Mouse (Mus musculus) regulatory T cell (primary cell): Measurements from ENCODE around the gene Ism1.

Experiments
- in situ Hi-C: fragments of 300-600 bp; cut with MboI, MseI; formaldehyde crosslinking; loops from one replicate; pipeline ENCODE4 v1.15.1; 2025; ENCODE audit warnings: high pct_unique_total_duplicates

The Ism1 gene

GRCm38 (mm10) chr2:139677809-139678274 lies at the start of gene Ism1:
Gene Ism1, plus strand, starts transcription at chr2:139678178.
- in situ Hi-C loops, result no loop called here

- in situ Hi-C loops, result no loop called here
Observed at GRCm38 (mm10) chr2:139628731-139629130, 49.2 kb upstream of the Ism1 start.

DNA sequence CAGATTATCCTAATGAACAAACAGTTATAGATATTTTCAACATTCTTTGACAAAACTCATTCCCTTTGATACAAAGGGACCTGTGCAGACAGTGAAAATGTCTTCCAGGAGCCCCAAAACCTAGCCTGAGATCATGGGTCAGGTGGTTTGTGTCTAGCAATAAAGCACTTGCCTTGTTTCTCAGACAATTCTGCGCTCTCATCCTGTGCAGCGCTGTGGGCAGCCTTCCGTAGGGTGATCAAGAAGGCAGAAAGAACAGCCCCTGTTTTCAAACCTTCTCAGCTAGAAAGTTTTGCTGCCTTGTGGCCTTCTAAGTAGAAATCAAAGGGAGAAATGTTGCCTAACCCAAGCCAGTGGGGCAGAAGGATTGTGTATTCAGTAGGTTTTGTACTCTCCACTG lies 48.3 kb upstream of the Ism1 start:
- in situ Hi-C loops, result no loop called here

- in situ Hi-C loops, result no loop called here
Observed at GRCm38 (mm10) chr2:139634506-139634905, 43.5 kb upstream of the Ism1 start.

DNA sequence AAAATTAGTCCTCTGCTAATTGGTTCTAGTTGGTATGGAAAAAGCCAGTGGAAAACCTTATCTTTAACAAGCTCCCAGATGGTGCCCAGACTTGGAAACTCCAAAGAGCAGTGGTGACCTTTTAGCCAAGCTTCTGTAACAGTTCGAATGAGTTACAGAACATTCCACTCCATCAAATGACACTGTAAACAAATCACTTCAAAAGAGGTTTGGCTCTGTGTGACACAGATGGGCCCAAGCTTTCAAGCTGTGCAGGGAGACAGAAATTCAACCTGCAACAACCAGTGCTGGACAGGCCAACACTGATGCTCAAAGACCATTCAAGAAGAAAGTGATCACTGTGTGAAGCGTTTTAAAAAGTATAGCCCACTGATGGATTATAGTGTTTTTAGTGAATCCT lies 40.1 kb upstream of the Ism1 start:
- in situ Hi-C loops, result no loop called here

GRCm38 (mm10) chr2:139641757-139642385 lies 36.1 kb upstream of the Ism1 start:
- in situ Hi-C loops, result no loop called here

- in situ Hi-C loops, result no loop called here
Observed at GRCm38 (mm10) chr2:139649518-139649917, 28.5 kb upstream of the Ism1 start.

DNA sequence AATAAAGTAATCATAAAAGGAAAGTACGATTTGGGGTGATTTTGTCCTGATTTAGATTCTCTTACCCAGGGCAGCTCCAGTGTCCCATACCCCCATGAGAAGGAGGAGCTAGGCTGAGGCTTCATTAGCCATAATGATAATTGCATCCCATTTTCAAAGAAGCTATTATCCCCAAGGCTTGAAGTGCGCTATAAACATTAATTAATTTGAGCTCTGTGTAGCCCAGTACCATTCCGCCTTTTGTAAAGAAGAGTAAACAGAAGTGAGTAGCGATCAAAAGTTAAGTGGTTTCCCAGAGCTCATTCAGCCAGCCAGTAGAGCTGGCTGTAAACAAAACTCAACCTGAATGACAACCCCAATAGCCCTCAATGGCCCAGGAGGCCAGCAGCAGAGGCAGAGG lies 21.2 kb upstream of the Ism1 start:
- in situ Hi-C loops, result no loop called here

DNA sequence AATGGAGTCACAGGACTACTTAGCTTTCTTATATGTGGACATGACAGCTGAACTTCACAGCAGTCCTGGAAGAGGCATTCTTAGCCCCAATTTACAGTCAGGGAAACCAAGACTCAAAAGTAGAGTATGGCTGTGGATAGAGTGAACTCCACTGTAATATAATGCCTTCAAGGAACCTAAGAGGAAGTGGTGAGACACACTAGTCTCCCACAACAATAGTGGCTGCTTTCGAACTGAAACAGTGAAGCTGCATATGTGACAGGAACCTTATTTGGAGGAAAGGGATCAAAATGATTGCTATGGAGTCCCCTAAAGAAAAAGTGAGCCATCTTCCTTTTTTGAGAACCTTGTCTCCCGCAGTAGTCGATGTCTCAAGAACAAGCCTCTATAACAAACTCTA lies 6.1 kb upstream of the Ism1 start:
- in situ Hi-C loops, result no loop called here

DNA sequence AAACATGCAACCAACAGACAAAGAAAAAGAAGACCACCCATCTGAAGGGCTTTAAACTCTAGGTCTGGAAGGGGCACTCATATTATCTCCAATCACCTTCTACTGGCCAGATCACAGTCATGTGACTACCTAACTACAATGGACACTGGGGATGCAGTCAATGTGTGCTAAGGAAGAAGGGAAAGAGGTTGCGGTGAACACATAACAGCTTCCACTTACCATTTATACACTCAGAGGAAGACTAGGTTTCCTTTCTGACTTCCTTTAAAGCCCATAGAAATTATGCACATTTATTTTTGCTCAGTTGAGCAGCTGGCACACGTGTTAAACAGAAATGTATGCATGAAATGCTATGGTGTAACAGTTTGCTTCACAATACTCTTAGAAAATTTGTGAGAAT lies 5.6 kb upstream of the Ism1 start:
- in situ Hi-C loops, result no loop called here

- in situ Hi-C loops, result no loop called here
Observed at GRCm38 (mm10) chr2:139677065-139677762, 764 bp upstream of the Ism1 start.

GRCm38 (mm10) chr2:139678275-139679140 lies 530 bp downstream of the Ism1 start:
- in situ Hi-C loops, result no loop called here

DNA sequence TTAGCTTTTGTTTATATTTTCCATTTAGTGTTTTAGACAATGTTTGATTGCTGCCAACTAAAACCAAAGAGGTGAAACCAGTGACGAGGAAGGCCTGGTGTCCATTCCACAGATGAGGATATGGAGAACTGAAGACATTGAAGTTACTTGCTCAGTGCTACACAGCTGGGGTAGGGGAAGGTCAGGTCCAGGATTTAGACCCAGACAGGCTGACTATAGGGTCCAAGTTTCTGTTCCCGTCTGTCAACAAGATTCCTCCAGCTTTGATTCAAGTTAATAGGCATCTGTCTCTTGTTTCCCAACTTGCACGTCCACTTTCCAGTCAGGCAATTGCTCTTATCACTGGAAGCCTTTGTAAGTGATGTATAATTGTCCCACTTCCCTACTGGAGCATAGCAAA lies 4.6 kb downstream of the Ism1 start:
- in situ Hi-C loops, result no loop called here

DNA sequence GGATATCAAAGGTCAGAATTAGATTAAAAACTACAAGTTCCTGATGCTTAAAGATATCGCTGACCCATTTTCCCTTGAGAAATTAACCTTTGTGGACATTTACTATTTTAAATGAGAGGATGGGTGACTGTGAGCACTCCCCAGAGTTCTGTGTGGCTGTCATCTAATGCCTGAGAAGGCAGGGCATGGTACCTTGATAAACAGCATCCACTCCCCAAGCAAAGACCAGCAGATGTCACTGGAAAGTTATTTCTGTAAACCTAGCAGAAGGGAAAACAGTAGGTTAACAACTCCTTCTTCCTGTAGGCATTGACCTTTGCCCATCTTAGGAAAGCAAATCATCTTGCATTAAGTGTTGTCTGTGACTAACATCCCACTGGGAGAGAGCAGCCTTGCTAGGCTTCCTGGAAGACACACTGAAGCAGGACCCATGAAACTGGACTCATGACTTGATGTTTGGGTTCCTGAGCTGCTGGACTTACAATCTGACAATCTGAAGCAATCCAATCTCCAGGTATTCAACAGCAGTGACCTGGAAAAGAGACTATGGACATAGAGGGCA lies 11.5 kb downstream of the Ism1 start:
- in situ Hi-C loops, result no loop called here

GRCm38 (mm10) chr2:139693521-139693920 lies 15.5 kb downstream of the Ism1 start:
- in situ Hi-C loops, result no loop called here

GRCm38 (mm10) chr2:139694638-139695037 lies 16.7 kb downstream of the Ism1 start:
- in situ Hi-C loops, result no loop called here

DNA sequence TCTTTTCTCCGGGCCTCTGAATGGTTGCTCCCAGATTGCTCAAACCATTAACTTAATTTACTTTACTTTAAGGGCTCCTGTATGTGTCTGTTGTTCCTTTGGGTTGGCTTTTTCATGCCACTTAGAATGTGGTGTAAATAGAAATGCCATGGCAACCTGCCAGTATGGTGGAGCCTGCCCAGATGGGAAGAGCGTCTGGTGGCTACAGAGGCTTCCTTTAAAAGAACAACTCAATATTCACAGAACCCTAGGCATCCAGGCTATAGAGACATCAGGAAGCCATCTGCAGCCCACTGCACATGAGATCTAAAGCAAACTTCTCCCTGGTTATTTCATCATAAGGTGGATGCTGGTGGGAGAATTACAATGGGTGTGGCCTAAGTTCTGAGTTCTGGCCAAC lies 18.6 kb downstream of the Ism1 start:
- in situ Hi-C loops, result no loop called here

DNA sequence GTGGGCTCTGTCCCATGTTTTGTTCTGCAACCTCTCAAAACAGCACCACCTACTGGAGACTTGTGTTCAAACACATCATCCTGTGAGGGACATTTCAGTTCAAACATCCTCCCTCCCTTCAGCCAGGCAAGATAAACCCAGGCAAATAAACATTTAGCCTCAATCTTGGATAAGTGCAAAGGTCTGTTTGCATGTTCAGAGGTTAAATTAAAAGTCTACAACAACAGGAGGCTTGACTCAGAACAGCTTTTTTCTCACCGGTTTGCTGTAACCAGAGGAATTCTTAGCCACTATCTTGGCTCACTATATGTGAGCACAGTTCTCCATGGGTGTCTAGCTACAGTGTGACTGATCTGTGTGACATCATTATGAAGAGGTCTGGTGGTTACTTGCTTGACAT lies 22.6 kb downstream of the Ism1 start:
- in situ Hi-C loops, result no loop called here

DNA sequence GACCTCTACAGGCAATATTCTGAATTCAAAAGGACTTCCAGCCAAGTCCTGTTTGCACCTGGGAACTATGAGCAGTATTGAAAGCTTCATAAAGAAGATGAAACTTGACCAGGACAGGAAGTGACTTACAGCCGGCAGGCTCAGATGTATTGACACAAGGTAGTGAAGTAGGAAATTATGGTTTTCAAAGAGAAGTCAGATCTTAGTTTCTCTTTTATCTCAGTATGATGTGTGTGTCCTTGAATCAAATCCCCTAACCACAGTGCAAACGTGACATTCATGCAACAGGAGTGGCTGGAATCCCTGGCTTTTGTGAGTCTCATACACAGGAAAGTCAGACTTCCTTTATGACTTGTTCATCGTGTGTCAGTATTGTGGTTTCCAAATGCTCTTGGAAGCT lies 27.0 kb downstream of the Ism1 start:
- in situ Hi-C loops, result loop anchor here (5.0 kb wide), 1 partner anchor 108 kb away; no protein-coding TSS in a partner anchor

GRCm38 (mm10) chr2:139708194-139708899 lies 30.4 kb downstream of the Ism1 start:
- in situ Hi-C loops, result loop anchor here (5.0 kb wide), 1 partner anchor 111 kb away; no protein-coding TSS in a partner anchor

GRCm38 (mm10) chr2:139711640-139712039 lies 33.7 kb downstream of the Ism1 start:
- in situ Hi-C loops, result no loop called here
